Mouse (Mus musculus) lung, adult 2 months (tissue): Measurements from ENCODE around the gene 9430097D07Rik.

Experiments
- CTCF ChIP-seq: fragments of 200-500 bp; IDR thresholded peaks from 2 replicates; pipeline ENCODE4 v1.5.1; 2011; ENCODE audit warnings: mild to moderate bottlenecking, low read length, control low read depth; ENCODE audit not compliant: insufficient read depth
- POLR2A ChIP-seq: fragments of 200-500 bp; IDR thresholded peaks from 2 replicates; pipeline ENCODE4 v1.6.1; 2011; ENCODE audit warnings: low read depth, mild to moderate bottlenecking, control low read depth, low read length, borderline replicate concordance; ENCODE audit errors: extremely low read depth

- TF ChIP-seq POLR2A (no peak), CTCF (no peak)
Observed at GRCm38 (mm10) chr2:32546951-32547350, 28.5 kb downstream of the 9430097D07Rik start.
